Mouse (Mus musculus) embryonic facial prominence, embryonic 11.5 days (tissue): ENCODE results near the gene Hid1. TPM values are rescaled to one million over a fixed set of nuclear protein-coding genes. Genes with fewer than 3 reads are reported as not detected.

Experiments used
- ATAC-seq: fragments of 200-750 bp; cut with Nextera tagmentation; replicated peaks from 2 replicates; pipeline ENCODE4 v1.8.0; 2017; ENCODE audit warnings: low read depth; ENCODE audit not compliant: insufficient number of reproducible peaks, low FRiP score, low TSS enrichment
- DNase-seq: peaks from one replicate; pipeline ENCODE4 v3.0.0-alpha.2; 2015; ENCODE audit warnings: low spot score
- H3K27ac ChIP-seq: fragments of 300-500 bp; sonication (generic); replicated peaks from 2 replicates; pipeline ENCODE4 v1.5.1; 2014; ENCODE audit warnings: mild to moderate bottlenecking, low read depth, low read length, control low read depth
- H3K27me3 ChIP-seq: fragments of 300-500 bp; sonication (generic); 2 replicates; pipeline ENCODE4 v1.6.1; 2014; ENCODE audit warnings: mild to moderate bottlenecking, low read length, moderate library complexity, mixed read lengths; ENCODE audit not compliant: control insufficient read depth, insufficient read depth
- H3K36me3 ChIP-seq: fragments of 300-500 bp; sonication (generic); replicated peaks from 2 replicates; pipeline ENCODE4 v1.6.1; 2014; ENCODE audit warnings: low read depth, mild to moderate bottlenecking, low read length, moderate library complexity, mixed read lengths; ENCODE audit not compliant: control insufficient read depth, insufficient read depth
- H3K4me1 ChIP-seq: fragments of 300-500 bp; sonication (generic); 2 replicates; pipeline ENCODE4 v1.6.1; 2014; ENCODE audit warnings: low read length, mixed read lengths; ENCODE audit not compliant: control insufficient read depth, insufficient read depth
- H3K4me2 ChIP-seq: fragments of 300-500 bp; sonication (generic); 2 replicates; pipeline ENCODE4 v1.6.1; 2014; ENCODE audit warnings: low read depth, mild to moderate bottlenecking, control low read depth, low read length, moderate library complexity
- H3K4me3 ChIP-seq: fragments of 300-500 bp; sonication (generic); 2 replicates; pipeline ENCODE4 v1.5.1; 2014; ENCODE audit warnings: low read depth, low read length, control low read depth
- H3K9ac ChIP-seq: fragments of 300-500 bp; sonication (generic); replicated peaks from 2 replicates; pipeline ENCODE4 v1.6.1; 2014; ENCODE audit warnings: mild to moderate bottlenecking, control low read depth, low read length
- H3K9me3 ChIP-seq: fragments of 300-500 bp; sonication (generic); replicated peaks from 2 replicates; pipeline ENCODE4 v1.6.1; 2016; ENCODE audit warnings: mild to moderate bottlenecking, low read length, inconsistent platforms, mixed read lengths; ENCODE audit not compliant: control insufficient read depth
- WGBS: fragments of 180-500 bp; shearing (Covaris S2); extraction: QIAGEN DNeasy Blood & Tissue Kit; methylation state at CpG from one replicate; pipeline ENCODE4 v1.1.7; 2014; 5-methylcytosine and 5-hydroxymethylcytosine counted together
- polyA plus RNA-seq: library from polyadenylated mRNA; unstranded; fragments of >200 nt; fragmentation: Nextera tagmentation; extraction: Ambion mirVana; gene quantifications from 2 replicates; pipeline ENCODE4 v1.2.1, GENCODE M21; 2014

Hid1 gene
- polyA plus RNA-seq, 1 experiment from 2014 or later = 6.9 TPM

GRCm38 (mm10) chr11:115326730-115327129 lies 40.8 kb downstream of the Hid1 start:
- 76% methylated on average over 7 of the region's 7 CpGs for WGBS
- H3K36me3 ChIP-seq = no peaks in the 10 kb centered on the region
- no peaks in the 10 kb centered on the region for H3K4me1 ChIP-seq
- H3K9ac ChIP-seq = no peak overlapping the region
- ATAC-seq = no peak
- H3K4me3 ChIP-seq = no peak overlapping the region
- DNase-seq = no peak
- H3K4me2 ChIP-seq = no peak overlapping the region
- no peak overlapping the region for H3K27ac ChIP-seq
- H3K9me3 ChIP-seq = no peaks in the 10 kb centered on the region
- peaks cover 30% of the 10 kb centered on the region for H3K27me3 ChIP-seq

GRCm38 (mm10) chr11:115323354-115323753 lies 44.2 kb downstream of the Hid1 start:
- Histone ChIP-seq H3K27me3 (peaks cover 63% of the 10 kb centered on the region), H3K9me3 (no peaks in the 10 kb centered on the region), H3K4me1 (no peaks in the 10 kb centered on the region), H3K36me3 (no peaks in the 10 kb centered on the region), H3K27ac (no peak overlapping the region), H3K4me2 (no peak overlapping the region), H3K4me3 (no peak overlapping the region), H3K9ac (no peak overlapping the region)
- DNase-seq (no peak), ATAC-seq (no peak)
- WGBS = 21% methylated on average over 31 of the region's 32 CpGs

DNA sequence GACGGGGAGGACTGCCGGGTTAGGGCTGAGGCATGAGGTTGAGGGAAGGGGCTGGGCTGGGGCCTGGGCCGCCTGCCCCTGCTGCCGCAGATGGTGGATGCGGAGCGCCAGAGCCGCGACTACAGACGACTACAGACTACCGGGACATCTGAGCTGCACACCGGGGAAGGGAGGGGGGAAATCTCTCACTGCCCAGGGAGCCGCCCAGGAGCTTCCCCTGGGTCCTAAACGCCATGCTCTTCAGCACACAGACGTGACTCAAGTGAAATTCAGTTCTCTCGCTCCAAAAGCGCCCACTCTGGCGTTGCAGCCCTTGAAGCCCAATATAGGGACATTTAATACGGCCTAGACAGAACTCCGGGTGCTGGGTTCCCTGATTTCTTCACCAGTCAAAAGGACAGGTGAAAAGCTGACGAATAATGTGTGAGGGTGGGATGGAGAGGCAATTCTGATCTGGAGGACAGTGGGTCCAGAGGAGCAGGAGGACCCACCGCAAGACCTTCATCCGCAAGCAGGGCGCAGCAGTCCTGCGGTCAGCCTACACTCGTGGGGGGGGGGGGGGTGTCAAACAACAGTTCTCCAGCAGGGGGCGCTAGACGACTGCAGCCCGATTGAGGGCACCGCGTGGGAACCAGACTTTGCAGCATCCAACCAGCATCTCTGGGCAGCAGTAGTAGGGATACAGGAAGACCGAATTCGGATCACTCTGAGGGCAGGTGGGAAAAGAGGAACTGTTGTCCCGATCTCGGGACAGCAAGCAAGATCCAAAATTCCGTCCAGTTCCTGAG lies 45.5 kb downstream of the Hid1 start, which contains the start of gene Ush1g:
Gene Ush1g, minus strand, starts transcription at position 136 of the 788 bp plus-strand sequence.
- Histone ChIP-seq H3K27me3 (peaks cover 75% of the 10 kb centered on the region), H3K27ac (no peak within 1 kb of the TSS), H3K4me2 (peak within 1 kb of the TSS; percentile 8), H3K9me3 (no peaks in the 10 kb centered on the region), H3K4me3 (no peak within 1 kb of the TSS), H3K9ac (0 out of 2 replicates have a peak within 1 kb of the TSS, but pooled peaks have one; percentile 3), H3K36me3 (no peaks in the 10 kb centered on the region), H3K4me1 (no peaks in the 10 kb centered on the region)
- peak; percentile 83 for DNase-seq
- 4% methylated on average over 35 of the region's 35 CpGs for WGBS
- peak; percentile 33; the same call in 1 of the 2 replicates for ATAC-seq

GRCm38 (mm10) chr11:115319704-115320383 lies 47.7 kb downstream of the Hid1 start:
- Histone ChIP-seq H3K27me3 (peaks cover 95% of the 10 kb centered on the region), H3K4me1 (no peaks in the 10 kb centered on the region), H3K4me3 (no peak overlapping the region), H3K9me3 (no peaks in the 10 kb centered on the region), H3K36me3 (no peaks in the 10 kb centered on the region), H3K4me2 (no peak overlapping the region), H3K9ac (no peak overlapping the region), H3K27ac (no peak overlapping the region)
- DNase-seq (no peak), ATAC-seq (no peak; the same call in 1 of the 2 replicates)
- whole genome bisulfite sequencing = 2% methylated on average over 15 of the region's 18 CpGs

- H3K4me3 ChIP-seq = no peak overlapping the region
Observed at GRCm38 (mm10) chr11:115318245-115319027, 49.1 kb downstream of the Hid1 start.

DNA sequence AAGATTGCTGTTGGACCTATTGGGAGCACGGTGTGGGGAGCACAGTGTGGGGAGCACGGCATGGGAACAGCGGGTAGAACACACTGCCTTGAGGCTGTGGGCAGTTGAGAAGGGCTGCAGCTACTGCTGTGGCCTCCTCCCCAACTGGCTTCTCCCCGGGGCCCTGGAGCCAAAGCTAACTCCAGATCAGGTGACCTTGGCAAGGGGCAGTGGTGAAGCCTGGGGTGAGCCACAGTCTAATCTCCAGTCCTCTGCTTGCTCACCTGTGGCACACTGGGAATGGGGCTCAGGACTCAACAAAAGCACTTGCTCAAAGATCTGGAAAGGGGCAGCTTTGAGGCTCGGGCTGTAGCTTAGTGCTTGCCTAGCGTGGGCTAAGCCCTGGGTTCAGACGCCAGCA lies 50.4 kb downstream of the Hid1 start:
- Histone ChIP-seq H3K9me3 (no peaks in the 10 kb centered on the region), H3K4me2 (no peak overlapping the region), H3K4me3 (no peak overlapping the region), H3K36me3 (no peaks in the 10 kb centered on the region), H3K9ac (no peak overlapping the region), H3K27me3 (peaks cover 76% of the 10 kb centered on the region), H3K27ac (no peak overlapping the region), H3K4me1 (no peaks in the 10 kb centered on the region)
- ATAC-seq (no peak), DNase-seq (no peak)
- 51% methylated on average over 7 of the region's 7 CpGs for WGBS

More at GRCm38 (mm10) chr11:115318245-115319027, 49.1 kb downstream of the Hid1 start:
- DNase-seq (peak; percentile 20), ATAC-seq (no peak)
- H3K27ac ChIP-seq = no peak overlapping the region
- no peak overlapping the region for H3K4me2 ChIP-seq
- no peaks in the 10 kb centered on the region for H3K9me3 ChIP-seq
- no peak overlapping the region for H3K9ac ChIP-seq
- no peaks in the 10 kb centered on the region for H3K4me1 ChIP-seq
- H3K27me3 ChIP-seq = peaks cover 89% of the 10 kb centered on the region
- 3% methylated on average over 63 of the region's 63 CpGs for WGBS
- H3K36me3 ChIP-seq = no peaks in the 10 kb centered on the region

GRCm38 (mm10) chr11:115314249-115314648 lies 53.3 kb downstream of the Hid1 start:
- no peak for DNase-seq
- no peak for ATAC-seq
- Histone ChIP-seq H3K9ac (no peak overlapping the region), H3K27ac (no peak overlapping the region), H3K4me2 (no peak overlapping the region), H3K4me1 (no peaks in the 10 kb centered on the region), H3K4me3 (no peak overlapping the region), H3K9me3 (no peaks in the 10 kb centered on the region), H3K36me3 (no peaks in the 10 kb centered on the region), H3K27me3 (peaks cover 48% of the 10 kb centered on the region)
- 41% methylated on average over 2 of the region's 2 CpGs for WGBS
